Mouse (Mus musculus): ENCODE data around the gene Bend4. TPM values are rescaled to one million over a fixed set of nuclear protein-coding genes. Genes with fewer than 3 reads are reported as not detected.

Bend4 gene
- total and polyA plus RNA-seq, 2 experiments from 2014 or later: 9.5 to 16.1 TPM

GRCm38 (mm10) chr5:67362316-67362715 is 65.8 kb downstream of the Bend4 start:
- no peaks in the 10 kb centered on the region for H3K27me3 ChIP-seq (ENCODE audit: insufficient read depth, low read length)
- ATAC-seq (ENCODE audit: low FRiP score): no peak
- WGBS: 95% methylated on average over 9 of the region's 10 CpGs

GRCm38 (mm10) chr5:67348949-67349348 is 79.2 kb downstream of the Bend4 start:
- 65% methylated on average over 10 of the region's 10 CpGs for WGBS
- no peaks in the 10 kb centered on the region for H3K9me3 ChIP-seq (ENCODE audit: low read length)
- H3K27me3 ChIP-seq (ENCODE audit: insufficient read depth, low read length): no peaks in the 10 kb centered on the region
- no peak for TF ChIP-seq CTCF (IDR thresholded peaks at IDR 0.05)
- no peak for ATAC-seq (ENCODE audit: low FRiP score)
- H3K4me2 ChIP-seq (ENCODE audit: low read depth, low read length, poor library complexity, severe bottlenecking): no peak overlapping the region
- DNase-seq (ENCODE audit: low spot score): no peak
- H3K4me3 ChIP-seq (ENCODE audit: low read depth, low read length): no peak overlapping the region
- no peak overlapping the region for H3K9ac ChIP-seq (replicated peaks; ENCODE audit: low read length, poor library complexity, severe bottlenecking)
- no peaks in the 10 kb centered on the region for H3K4me1 ChIP-seq (ENCODE audit: insufficient read depth, low read length)
- H3K27ac ChIP-seq (ENCODE audit: low read depth, low read length): no peak overlapping the region
- peaks cover 52% of the 10 kb centered on the region for H3K36me3 ChIP-seq (ENCODE audit: insufficient read depth, low read length)

More at GRCm38 (mm10) chr5:67362316-67362715, 65.8 kb downstream of the Bend4 start:
- Histone ChIP-seq H3K27ac (ENCODE audit: low read depth, low read length) (no peak overlapping the region), H3K9ac (replicated peaks; ENCODE audit: low read length, poor library complexity, severe bottlenecking) (no peak overlapping the region), H3K4me1 (ENCODE audit: insufficient read depth, low read length) (no peaks in the 10 kb centered on the region), H3K36me3 (ENCODE audit: insufficient read depth, low read length) (no peaks in the 10 kb centered on the region), H3K4me2 (ENCODE audit: low read depth, low read length, poor library complexity, severe bottlenecking) (no peak overlapping the region), H3K4me3 (ENCODE audit: low read depth, low read length) (no peak overlapping the region), H3K9me3 (ENCODE audit: low read length) (no peaks in the 10 kb centered on the region)
- no peak for DNase-seq (ENCODE audit: low spot score)
- no peak for TF ChIP-seq CTCF (IDR thresholded peaks at IDR 0.05)

DNA sequence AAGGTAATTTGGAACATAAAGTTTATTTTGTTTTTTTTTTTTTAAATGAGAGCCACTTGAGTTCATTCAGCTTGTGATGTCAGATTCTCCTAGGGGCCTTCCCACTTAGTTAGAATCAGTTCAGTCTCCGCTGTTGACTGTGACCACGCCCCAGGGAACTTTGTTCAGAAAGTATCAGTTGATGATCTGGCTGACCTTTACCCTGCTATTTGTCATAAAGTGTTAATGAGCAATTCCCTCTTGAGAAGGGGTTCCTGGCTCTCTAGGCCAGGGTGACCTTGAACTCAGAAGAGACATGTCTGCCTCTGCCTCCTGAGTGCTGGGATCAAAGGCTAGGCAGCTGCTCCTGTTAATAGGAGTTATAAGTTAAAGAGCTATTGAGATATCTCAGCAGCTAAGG is 81.0 kb downstream of the Bend4 start:
- H3K9ac ChIP-seq (replicated peaks; ENCODE audit: low read length, poor library complexity, severe bottlenecking): no peak overlapping the region
- no peaks in the 10 kb centered on the region for H3K4me1 ChIP-seq (ENCODE audit: insufficient read depth, low read length)
- H3K36me3 ChIP-seq (ENCODE audit: insufficient read depth, low read length): peaks cover 51% of the 10 kb centered on the region
- no peaks in the 10 kb centered on the region for H3K9me3 ChIP-seq (ENCODE audit: low read length)
- no peak overlapping the region for H3K4me3 ChIP-seq (ENCODE audit: low read depth, low read length)
- 95% methylated on average over 2 of the region's 2 CpGs for WGBS
- no peak overlapping the region for H3K4me2 ChIP-seq (ENCODE audit: low read depth, low read length, poor library complexity, severe bottlenecking)
- no peak overlapping the region for H3K27ac ChIP-seq (ENCODE audit: low read depth, low read length)
- no peak for DNase-seq (ENCODE audit: low spot score)
- no peaks in the 10 kb centered on the region for H3K27me3 ChIP-seq (ENCODE audit: insufficient read depth, low read length)
- ATAC-seq (ENCODE audit: low FRiP score): no peak
- TF ChIP-seq CTCF (IDR thresholded peaks at IDR 0.05): no peak

Other genes starting within 250 kb of the Bend4 start
- 68.1 and 74.6 TPM in 2 replicates for gene Tmem33, start 167.7 kb downstream of the Bend4 start, total RNA-seq (2014; rRNA removed)
- 49.8 and 55.0 TPM in 2 replicates for gene Tmem33, start 167.7 kb downstream of the Bend4 start, polyA plus RNA-seq (2015; fragmentation: Nextera tagmentation; extraction: Ambion mirVana)
- 99.2 and 99.5 TPM in 2 replicates for gene Slc30a9, start 121.4 kb downstream of the Bend4 start, total RNA-seq (2014; rRNA removed)
- gene Slc30a9, start 121.4 kb downstream of the Bend4 start, polyA plus RNA-seq (2015; fragmentation: Nextera tagmentation; extraction: Ambion mirVana): 172 and 176 TPM in 2 replicates
- 27.1 and 28.0 TPM in 2 replicates for gene Shisa3, start 179.6 kb upstream of the Bend4 start, total RNA-seq (2014; rRNA removed)
- gene Shisa3, start 179.6 kb upstream of the Bend4 start, polyA plus RNA-seq (2015; fragmentation: Nextera tagmentation; extraction: Ambion mirVana): 9.4 and 9.8 TPM in 2 replicates